Mouse (Mus musculus): ENCODE results near the gene Fndc11.

DNA sequence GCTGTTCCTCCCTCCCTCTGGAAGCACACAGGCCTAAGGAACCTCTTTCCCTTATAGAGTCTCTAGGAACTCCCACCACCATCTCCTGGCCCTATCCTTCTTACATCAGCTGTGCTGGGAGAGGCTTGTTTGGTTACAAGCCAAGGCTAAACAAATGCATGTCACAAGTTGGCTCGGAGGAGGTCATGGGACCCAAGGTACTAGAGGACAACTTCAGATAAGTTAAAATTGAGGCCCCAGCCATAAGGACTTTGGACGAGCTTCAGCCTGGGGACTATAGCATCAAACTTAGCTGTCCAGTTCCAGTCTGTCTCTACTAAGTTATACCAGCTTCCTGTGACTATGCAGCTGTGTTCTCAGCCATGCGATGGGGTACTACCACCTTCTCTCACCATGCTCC lies 7.3 kb downstream of the Fndc11 start:
- TF ChIP-seq POLR2A (IDR thresholded peaks at IDR 0.05; ENCODE audit: insufficient read depth, low read length) (no peak), CTCF (IDR thresholded peaks at IDR 0.05; ENCODE audit: low read depth, low read length) (no peak)

Measured in ES-Bruce4 (cell line).